Mouse (Mus musculus): ENCODE measurements around the gene Ppt1. TPM values are rescaled to one million over a fixed set of nuclear protein-coding genes. Genes with fewer than 3 reads are reported as not detected.

The Ppt1 gene
- total and polyA plus RNA-seq, 2 experiments = 15.3 to 16.6 TPM

DNA sequence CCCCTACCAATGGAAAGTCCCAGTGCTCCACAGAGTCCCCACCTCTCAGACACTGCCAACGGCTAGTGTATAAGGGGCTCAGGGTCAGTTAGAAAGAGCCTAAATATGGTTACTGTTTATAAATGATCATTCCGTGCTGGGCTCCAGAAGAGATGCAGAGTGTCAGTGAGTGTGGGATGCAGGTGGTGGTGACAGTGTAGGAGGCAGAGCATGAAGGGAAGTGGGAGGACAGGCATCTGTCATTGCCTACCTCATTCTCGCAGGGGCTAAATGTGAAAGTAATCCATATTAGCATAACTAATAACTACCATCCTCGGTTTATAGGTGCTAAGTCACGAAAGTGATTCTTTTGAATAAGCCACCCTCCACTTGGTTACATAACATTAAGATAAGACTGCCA, 34.7 kb downstream of the Ppt1 start:
- DNase-seq (ENCODE audit: extremely low read depth, low read depth, low spot score) = no peak
- H3K4me3 ChIP-seq (ENCODE audit: insufficient read depth, low read depth, low read length) = no peak overlapping the region
- peaks cover 4% of the 10 kb centered on the region; the same call in 1 of the 2 replicates for H3K79me2 ChIP-seq (ENCODE audit: control insufficient read depth, insufficient read depth, low read length)
- 0 out of 2 replicates have a peak, but pooled peaks cover 3% of the 10 kb centered on the region for H3K4me1 ChIP-seq (ENCODE audit: control insufficient read depth, insufficient read depth, low read length)
- H3K36me3 ChIP-seq (ENCODE audit: control insufficient read depth, insufficient read depth, low read length) = peaks cover 49% of the 10 kb centered on the region
- no peak overlapping the region for H3K27ac ChIP-seq (replicated peaks; ENCODE audit: insufficient read depth, low read depth, low read length)
- WGBS = 88% methylated on average over 5 of the region's 5 CpGs
- TF ChIP-seq POLR2A (IDR thresholded peaks at IDR 0.05; ENCODE audit: extremely low read depth, insufficient read depth, low read length) = no peak
- no peaks in the 10 kb centered on the region for H3K27me3 ChIP-seq (ENCODE audit: control insufficient read depth, insufficient read depth, low read length)
- H3K9ac ChIP-seq (ENCODE audit: low read depth, low read length) = no peak overlapping the region

DNA sequence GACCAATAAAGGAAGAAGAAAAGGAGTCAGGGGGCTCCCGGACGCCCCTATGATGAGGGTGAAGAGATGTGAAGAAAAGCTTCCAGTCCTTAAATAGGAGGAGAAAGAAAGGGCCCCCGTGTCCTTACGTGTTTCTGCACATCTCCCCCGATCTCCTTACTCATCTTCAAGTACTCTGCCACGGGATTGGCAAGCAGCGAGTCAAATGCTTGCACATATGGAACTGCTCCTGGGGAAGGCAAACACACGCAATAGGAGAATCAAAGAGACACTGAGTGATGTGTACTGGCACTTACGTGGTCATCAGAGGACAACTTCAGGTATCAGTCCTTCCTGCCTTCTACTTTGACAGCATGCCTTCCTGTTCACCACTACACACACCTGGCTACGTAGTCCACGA, 35.2 kb downstream of the Ppt1 start:
- TF ChIP-seq POLR2A (IDR thresholded peaks at IDR 0.05; ENCODE audit: extremely low read depth, insufficient read depth, low read length) (no peak), CTCF (IDR thresholded peaks at IDR 0.05; ENCODE audit: low read depth, low read length) (no peak)
- Histone ChIP-seq H3K79me2 (ENCODE audit: control insufficient read depth, insufficient read depth, low read length) (peaks cover 4% of the 10 kb centered on the region; the same call in 1 of the 2 replicates), H3K4me3 (ENCODE audit: insufficient read depth, low read depth, low read length) (no peak overlapping the region), H3K9ac (ENCODE audit: low read depth, low read length) (no peak overlapping the region), H3K4me1 (ENCODE audit: control insufficient read depth, insufficient read depth, low read length) (0 out of 2 replicates have a peak, but pooled peaks cover 3% of the 10 kb centered on the region), H3K27me3 (ENCODE audit: control insufficient read depth, insufficient read depth, low read length) (no peaks in the 10 kb centered on the region), H3K27ac (replicated peaks; ENCODE audit: insufficient read depth, low read depth, low read length) (no peak overlapping the region), H3K36me3 (ENCODE audit: control insufficient read depth, insufficient read depth, low read length) (peaks cover 45% of the 10 kb centered on the region)
- WGBS = 93% methylated on average over 11 of the region's 11 CpGs
- DNase-seq (ENCODE audit: extremely low read depth, low read depth, low spot score) = no peak

GRCm38 (mm10) chr4:122871989-122872388, 35.9 kb downstream of the Ppt1 start:
- peak; percentile 26 for DNase-seq (ENCODE audit: extremely low read depth, low read depth, low spot score)
- H3K4me1 ChIP-seq (ENCODE audit: control insufficient read depth, insufficient read depth, low read length) = 0 out of 2 replicates have a peak, but pooled peaks cover 3% of the 10 kb centered on the region
- WGBS = 70% methylated on average over 2 of the region's 2 CpGs
- no peak overlapping the region for H3K4me3 ChIP-seq (ENCODE audit: insufficient read depth, low read depth, low read length)
- H3K79me2 ChIP-seq (ENCODE audit: control insufficient read depth, insufficient read depth, low read length) = peaks cover 6% of the 10 kb centered on the region; the same call in 1 of the 2 replicates
- H3K36me3 ChIP-seq (ENCODE audit: control insufficient read depth, insufficient read depth, low read length) = peaks cover 40% of the 10 kb centered on the region
- no peak overlapping the region for H3K27ac ChIP-seq (replicated peaks; ENCODE audit: insufficient read depth, low read depth, low read length)
- TF ChIP-seq CTCF (IDR thresholded peaks at IDR 0.05; ENCODE audit: low read depth, low read length) (no peak), POLR2A (IDR thresholded peaks at IDR 0.05; ENCODE audit: extremely low read depth, insufficient read depth, low read length) (no peak)
- H3K9ac ChIP-seq (ENCODE audit: low read depth, low read length) = no peak overlapping the region
- no peaks in the 10 kb centered on the region for H3K27me3 ChIP-seq (ENCODE audit: control insufficient read depth, insufficient read depth, low read length)

DNA sequence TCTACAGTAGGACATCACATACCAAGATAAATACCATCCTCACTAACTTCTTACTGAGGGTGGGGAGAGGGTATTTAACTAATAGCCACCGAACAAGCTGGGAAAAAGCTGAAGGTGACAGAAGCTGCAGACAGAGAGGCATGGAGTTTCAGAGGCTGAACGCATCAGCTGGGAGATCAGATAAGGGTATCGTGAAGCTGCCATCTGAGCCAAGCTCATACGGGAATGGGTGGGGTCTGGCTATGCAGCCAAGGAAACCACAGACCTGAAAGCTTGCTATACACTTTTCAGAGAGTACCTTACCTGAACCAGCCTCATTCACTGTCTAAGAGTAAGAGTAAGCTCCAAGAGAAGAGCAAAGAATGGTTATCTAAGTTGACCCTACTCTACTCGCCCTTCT, 37.0 kb downstream of the Ppt1 start:
- no peak for DNase-seq (ENCODE audit: extremely low read depth, low read depth, low spot score)
- H3K9ac ChIP-seq (ENCODE audit: low read depth, low read length) = no peak overlapping the region
- peaks cover 6% of the 10 kb centered on the region; the same call in 1 of the 2 replicates for H3K79me2 ChIP-seq (ENCODE audit: control insufficient read depth, insufficient read depth, low read length)
- H3K36me3 ChIP-seq (ENCODE audit: control insufficient read depth, insufficient read depth, low read length) = peaks cover 33% of the 10 kb centered on the region
- 65% methylated on average over 5 of the region's 5 CpGs for WGBS
- TF ChIP-seq POLR2A (IDR thresholded peaks at IDR 0.05; ENCODE audit: extremely low read depth, insufficient read depth, low read length) = no peak
- no peak for TF ChIP-seq CTCF (IDR thresholded peaks at IDR 0.05; ENCODE audit: low read depth, low read length)
- H3K4me3 ChIP-seq (ENCODE audit: insufficient read depth, low read depth, low read length) = no peak overlapping the region
- H3K27ac ChIP-seq (replicated peaks; ENCODE audit: insufficient read depth, low read depth, low read length) = no peak overlapping the region
- H3K27me3 ChIP-seq (ENCODE audit: control insufficient read depth, insufficient read depth, low read length) = no peaks in the 10 kb centered on the region
- 0 out of 2 replicates have a peak, but pooled peaks cover 3% of the 10 kb centered on the region for H3K4me1 ChIP-seq (ENCODE audit: control insufficient read depth, insufficient read depth, low read length)

GRCm38 (mm10) chr4:122873512-122873911, 37.5 kb downstream of the Ppt1 start:
- TF ChIP-seq POLR2A (IDR thresholded peaks at IDR 0.05; ENCODE audit: extremely low read depth, insufficient read depth, low read length) (no peak), CTCF (IDR thresholded peaks at IDR 0.05; ENCODE audit: low read depth, low read length) (no peak)
- peaks cover 29% of the 10 kb centered on the region for H3K36me3 ChIP-seq (ENCODE audit: control insufficient read depth, insufficient read depth, low read length)

GRCm38 (mm10) chr4:122878333-122879070, 42.5 kb downstream of the Ppt1 start:
- Histone ChIP-seq H3K4me1 (ENCODE audit: control insufficient read depth, insufficient read depth, low read length) (peaks cover 7% of the 10 kb centered on the region), H3K27me3 (ENCODE audit: control insufficient read depth, insufficient read depth, low read length) (no peaks in the 10 kb centered on the region), H3K79me2 (ENCODE audit: control insufficient read depth, insufficient read depth, low read length) (peaks cover 14% of the 10 kb centered on the region; the same call in 1 of the 2 replicates), H3K9ac (ENCODE audit: low read depth, low read length) (no peak overlapping the region), H3K4me3 (ENCODE audit: insufficient read depth, low read depth, low read length) (no peak overlapping the region), H3K36me3 (ENCODE audit: control insufficient read depth, insufficient read depth, low read length) (no peaks in the 10 kb centered on the region; the same call in 1 of the 2 replicates), H3K27ac (replicated peaks; ENCODE audit: insufficient read depth, low read depth, low read length) (no peak overlapping the region)
- DNase-seq (ENCODE audit: extremely low read depth, low read depth, low spot score) = no peak
- WGBS = 58% methylated on average over 2 of the region's 2 CpGs
- no peak for TF ChIP-seq CTCF (IDR thresholded peaks at IDR 0.05; ENCODE audit: low read depth, low read length)
- no peak for TF ChIP-seq POLR2A (IDR thresholded peaks at IDR 0.05; ENCODE audit: extremely low read depth, insufficient read depth, low read length)

More at GRCm38 (mm10) chr4:122873512-122873911, 37.5 kb downstream of the Ppt1 start:
- Histone ChIP-seq H3K4me3 (ENCODE audit: insufficient read depth, low read depth, low read length) (no peak overlapping the region), H3K9ac (ENCODE audit: low read depth, low read length) (no peak overlapping the region), H3K79me2 (ENCODE audit: control insufficient read depth, insufficient read depth, low read length) (peaks cover 6% of the 10 kb centered on the region; the same call in 1 of the 2 replicates), H3K4me1 (ENCODE audit: control insufficient read depth, insufficient read depth, low read length) (0 out of 2 replicates have a peak, but pooled peaks cover 3% of the 10 kb centered on the region), H3K27me3 (ENCODE audit: control insufficient read depth, insufficient read depth, low read length) (no peaks in the 10 kb centered on the region), H3K27ac (replicated peaks; ENCODE audit: insufficient read depth, low read depth, low read length) (no peak overlapping the region)
- WGBS = 73% methylated on average over 4 of the region's 4 CpGs
- DNase-seq (ENCODE audit: extremely low read depth, low read depth, low spot score) = no peak

All from liver, adult 2 months (tissue).